Mouse (Mus musculus) stomach, postnatal 0 days (tissue): Measurements from ENCODE around the gene Neu4. TPM values are rescaled to one million over a fixed set of nuclear protein-coding genes. Genes with fewer than 3 reads are reported as not detected.
A peak's percentile ranks its signal among the peaks of the same experiment; 100 is the strongest.
"Not testable (repeated sequence)": the region's sequence is repeated elsewhere in the genome, so short reads cannot be mapped to it uniquely, and the experiment has no call there.

Source experiments
- ATAC-seq: fragments of 200-750 bp; cut with Nextera tagmentation; 2 replicates; pipeline ENCODE4 v1.8.0; 2017; ENCODE audit not compliant: low FRiP score, low TSS enrichment
- DNase-seq: peaks from one replicate; pipeline ENCODE4 v3.0.0-alpha.2; 2016; ENCODE audit warnings: low spot score
- H3K27ac ChIP-seq: fragments of 300-500 bp; sonication (generic); replicated peaks from 2 replicates; pipeline ENCODE4 v1.5.1; 2014; ENCODE audit warnings: mild to moderate bottlenecking, control low read depth
- H3K27me3 ChIP-seq: fragments of 300-500 bp; sonication (generic); 2 replicates; pipeline ENCODE4 v1.6.1; 2014; ENCODE audit warnings: low read length; ENCODE audit not compliant: control insufficient read depth, insufficient read depth
- H3K36me3 ChIP-seq: fragments of 300-500 bp; sonication (generic); 2 replicates; pipeline ENCODE4 v1.6.1; 2014; ENCODE audit warnings: low read length, mixed read lengths; ENCODE audit not compliant: control insufficient read depth, insufficient read depth
- H3K4me1 ChIP-seq: fragments of 300-500 bp; sonication (generic); replicated peaks from 2 replicates; pipeline ENCODE4 v1.6.1; 2014; ENCODE audit warnings: antibody characterized with exemption; ENCODE audit not compliant: control insufficient read depth, insufficient read depth
- H3K4me2 ChIP-seq: fragments of 300-500 bp; sonication (generic); replicated peaks from 2 replicates; pipeline ENCODE4 v1.6.1; 2014; ENCODE audit warnings: low read depth, mild to moderate bottlenecking, control low read depth, moderate library complexity
- H3K4me3 ChIP-seq: fragments of 300-500 bp; sonication (generic); 2 replicates; pipeline ENCODE4 v1.5.1; 2014; ENCODE audit warnings: low read depth, low read length, control low read depth
- H3K9ac ChIP-seq: fragments of 300-500 bp; sonication (generic); 2 replicates; pipeline ENCODE4 v1.6.1; 2014; ENCODE audit warnings: mild to moderate bottlenecking, low read length, control low read depth, mixed read lengths
- H3K9me3 ChIP-seq: fragments of 300-500 bp; sonication (generic); 2 replicates; pipeline ENCODE4 v1.6.1; 2016; ENCODE audit warnings: low read length; ENCODE audit not compliant: control insufficient read depth
- CTCF ChIP-seq: IDR thresholded peaks from 2 replicates; pipeline ENCODE4 v1.5.1; 2016; ENCODE audit warnings: antibody characterized with exemption, low read depth, mild to moderate bottlenecking, moderate library complexity
- EP300 ChIP-seq: optimal IDR thresholded peaks from 2 replicates; pipeline ENCODE3; 2016; ENCODE audit warnings: antibody characterized with exemption
- WGBS: fragments of 180-500 bp; shearing (Covaris S2); extraction: QIAGEN DNeasy Blood & Tissue Kit; methylation state at CpG from one replicate; pipeline ENCODE4 v1.1.7; 2014; 5-methylcytosine and 5-hydroxymethylcytosine counted together
- polyA plus RNA-seq: library from polyadenylated mRNA; unstranded; fragments of >200 nt; fragmentation: Nextera tagmentation; extraction: Ambion mirVana; gene quantifications from 2 replicates; pipeline ENCODE4 v1.2.1, GENCODE M21; 2015

The Neu4 gene
- polyA plus RNA-seq, result not detected in 2 replicates

- Histone ChIP-seq H3K9me3 (no peaks in the 10 kb centered on the region), H3K4me3 (no peak within 1 kb of the TSS), H3K4me1 (no peaks in the 10 kb centered on the region), H3K27ac (no peak within 1 kb of the TSS), H3K27me3 (no peaks in the 10 kb centered on the region), H3K4me2 (no peak within 1 kb of the TSS), H3K36me3 (no peaks in the 10 kb centered on the region), H3K9ac (no peak within 1 kb of the TSS)
- WGBS, result 85% methylated on average over 6 of the region's 6 CpGs
- ATAC-seq, result no peak
- TF ChIP-seq EP300, result no peak
- TF ChIP-seq CTCF, result no peak
- no peak for DNase-seq
These were observed at the start of gene Neu4 for GRCm38 (mm10) chr1:94020151-94020550. Neu4 (plus strand) TSS chr1:94020451.

GRCm38 (mm10) chr1:93970797-93971196 is 49.5 kb upstream of the Neu4 start:
- DNase-seq, H3K4me2 ChIP-seq, H3K4me1 ChIP-seq, ATAC-seq, H3K4me3 ChIP-seq, H3K9ac ChIP-seq, H3K27me3 ChIP-seq, H3K36me3 ChIP-seq, H3K27ac ChIP-seq, H3K9me3 ChIP-seq: not testable (repeated sequence)
- WGBS, result no CpG with 5 or more reads among the region's 4 CpGs

GRCm38 (mm10) chr1:93975764-93976163 is 44.5 kb upstream of the Neu4 start:
- not testable (repeated sequence) for ATAC-seq, H3K4me1 ChIP-seq, H3K4me3 ChIP-seq, H3K27ac ChIP-seq, DNase-seq, H3K9ac ChIP-seq, H3K36me3 ChIP-seq, H3K27me3 ChIP-seq, H3K4me2 ChIP-seq, H3K9me3 ChIP-seq
- no CpG with 5 or more reads among the region's 4 CpGs for WGBS

GRCm38 (mm10) chr1:93978287-93978686 is 42.0 kb upstream of the Neu4 start:
- not testable (repeated sequence) for H3K4me2 ChIP-seq, H3K27ac ChIP-seq, H3K9ac ChIP-seq, H3K4me1 ChIP-seq, H3K9me3 ChIP-seq, DNase-seq, H3K4me3 ChIP-seq, H3K27me3 ChIP-seq, H3K36me3 ChIP-seq
- peak; percentile 53; the same call in 1 of the 2 replicates for ATAC-seq
- no CpG with 5 or more reads among the region's 7 CpGs for WGBS

- not testable (repeated sequence) for H3K9me3 ChIP-seq, H3K36me3 ChIP-seq, DNase-seq, H3K4me3 ChIP-seq, H3K4me2 ChIP-seq, H3K4me1 ChIP-seq, H3K27me3 ChIP-seq, H3K9ac ChIP-seq, H3K27ac ChIP-seq
- ATAC-seq, result peak; percentile 72
- no CpG with 5 or more reads among the region's 2 CpGs for WGBS
These were observed 39.3 kb upstream of the Neu4 start for GRCm38 (mm10) chr1:93980932-93981331.

GRCm38 (mm10) chr1:93986167-93986566 is 34.1 kb upstream of the Neu4 start:
- Histone ChIP-seq H3K36me3 (no peaks in the 10 kb centered on the region), H3K4me3 (no peak overlapping the region), H3K4me2 (no peak overlapping the region), H3K27ac (no peak overlapping the region), H3K9ac (no peak overlapping the region), H3K4me1 (no peaks in the 10 kb centered on the region), H3K27me3 (no peaks in the 10 kb centered on the region), H3K9me3 (no peaks in the 10 kb centered on the region)
- ATAC-seq (no peak), DNase-seq (no peak)
- WGBS, result 83% methylated on average over 3 of the region's 3 CpGs
- TF ChIP-seq EP300 (no peak), CTCF (no peak)

- no peak overlapping the region for H3K4me3 ChIP-seq
- H3K4me2 ChIP-seq, result no peak overlapping the region
- no peak for DNase-seq
- no peaks in the 10 kb centered on the region for H3K9me3 ChIP-seq
- H3K36me3 ChIP-seq, result no peaks in the 10 kb centered on the region
- H3K9ac ChIP-seq, result no peak overlapping the region
- H3K27me3 ChIP-seq, result no peaks in the 10 kb centered on the region
- no peak for ATAC-seq
- H3K4me1 ChIP-seq, result no peaks in the 10 kb centered on the region
- no peak for TF ChIP-seq EP300
- peak; percentile 20; the same call in 1 of the 2 replicates for TF ChIP-seq CTCF
- H3K27ac ChIP-seq, result no peak overlapping the region
- 58% methylated on average over 3 of the region's 3 CpGs for WGBS
These were observed 31.5 kb upstream of the Neu4 start for GRCm38 (mm10) chr1:93988786-93989185.

- not testable (repeated sequence) for H3K4me1 ChIP-seq, H3K4me3 ChIP-seq, H3K27me3 ChIP-seq, DNase-seq, H3K27ac ChIP-seq, H3K36me3 ChIP-seq, H3K4me2 ChIP-seq, H3K9ac ChIP-seq, ATAC-seq, H3K9me3 ChIP-seq
- 91% methylated on average over 7 of the region's 8 CpGs for WGBS
These were observed 30.0 kb upstream of the Neu4 start, which contains the start of gene Gal3st2c for GRCm38 (mm10) chr1:93990209-93990608. Gal3st2c (plus strand) TSS chr1:93990509.

GRCm38 (mm10) chr1:93991068-93991467 is 29.2 kb upstream of the Neu4 start:
- not testable (repeated sequence) for H3K4me1 ChIP-seq, DNase-seq, H3K9ac ChIP-seq, H3K4me2 ChIP-seq, H3K27me3 ChIP-seq, ATAC-seq, H3K4me3 ChIP-seq, H3K36me3 ChIP-seq, H3K27ac ChIP-seq, H3K9me3 ChIP-seq
- WGBS, result 74% methylated on average over 2 of the region's 2 CpGs
